Mouse (Mus musculus) testis, adult 2 months (tissue): ENCODE measurements around the gene Slc1a7.

Experiments
- CTCF ChIP-seq: fragments of 200-500 bp; IDR thresholded peaks from 2 replicates; pipeline ENCODE4 v1.5.1; 2012; ENCODE audit warnings: low read depth, mild to moderate bottlenecking, inconsistent platforms, low read length, moderate library complexity; ENCODE audit not compliant: control insufficient read depth, insufficient read depth, insufficient replicate concordance
- POLR2A ChIP-seq: fragments of 200-500 bp; IDR thresholded peaks from 2 replicates; pipeline ENCODE4 v1.6.1; 2012; ENCODE audit warnings: low read depth, mild to moderate bottlenecking, inconsistent platforms, low read length, moderate library complexity; ENCODE audit not compliant: control insufficient read depth

GRCm38 (mm10) chr4:108046136-108046535 lies 78.0 kb downstream of the Slc1a7 start:
- no peak for TF ChIP-seq CTCF
- TF ChIP-seq POLR2A: no peak
